Mouse (Mus musculus) naive thymus-derived CD4-positive, alpha-beta T cell, adult 2 months (primary cell): Measurements from ENCODE around the gene Zfp873.
"Not testable (repeated sequence)": the region's sequence is repeated elsewhere in the genome, so short reads cannot be mapped to it uniquely, and the experiment has no call there.

Experiments
- DNase-seq: peaks from one replicate; pipeline ENCODE4 v3.0.0-alpha.2; 2011; ENCODE audit warnings: low read depth

Gene Zfp873

GRCm38 (mm10) chr10:82047597-82048459 lies at the start of gene Zfp873:
Gene Zfp873, plus strand, starts transcription at chr10:82048123.
- DNase-seq = peak; percentile 93

- not testable (repeated sequence) for DNase-seq
These were observed 44.7 kb upstream of the Zfp873 start for GRCm38 (mm10) chr10:82003209-82003608.

- DNase-seq = peak; percentile 76
These were observed 43.1 kb upstream of the Zfp873 start for GRCm38 (mm10) chr10:82004822-82005221.

GRCm38 (mm10) chr10:82042191-82042590 lies 5.7 kb upstream of the Zfp873 start:
- DNase-seq = no peak

- DNase-seq = no peak
These were observed 1.3 kb upstream of the Zfp873 start for GRCm38 (mm10) chr10:82046603-82047002.

- DNase-seq = not testable (repeated sequence)
These were observed 509 bp downstream of the Zfp873 start for GRCm38 (mm10) chr10:82048460-82048804.

- DNase-seq = peak; percentile 73
These were observed 35.1 kb downstream of the Zfp873 start, which contains the start of gene BC024063 for GRCm38 (mm10) chr10:82082728-82083621. Gene BC024063, plus strand, starts transcription at chr10:82083353.

GRCm38 (mm10) chr10:82083622-82083971 lies 35.7 kb downstream of the Zfp873 start:
- not testable (repeated sequence) for DNase-seq
